Mouse (Mus musculus) myocyte (in vitro differentiated cells): Measurements from ENCODE around the gene Tpm3.

ENCODE experiments used
- CEBPB ChIP-seq: IDR thresholded peaks from 2 replicates; pipeline ENCODE4 v1.6.1; 2011; ENCODE audit warnings: mild to moderate bottlenecking, moderate library complexity; ENCODE audit not compliant: poor library complexity, insufficient read depth, severe bottlenecking
- POLR2A ChIP-seq: IDR thresholded peaks from one replicate; pipeline ENCODE4 v1.6.1; 2011; ENCODE audit warnings: low read depth, mild to moderate bottlenecking, control low read depth, moderate library complexity; ENCODE audit not compliant: insufficient read length
- TCF12 ChIP-seq: IDR thresholded peaks from one replicate; pipeline ENCODE4 v1.6.1; 2011; ENCODE audit warnings: mild to moderate bottlenecking, control low read depth; ENCODE audit not compliant: poor library complexity, insufficient read depth, severe bottlenecking

- TF ChIP-seq CEBPB (no peak), POLR2A (peak; percentile 23), TCF12 (no peak)
Observed at GRCm38 (mm10) chr3:90081365-90082240, 9.2 kb downstream of the Tpm3 start.
